Mouse (Mus musculus) embryonic stem cell, embryonic (primary cell): ENCODE results near the gene Gm28510.
"Not testable (repeated sequence)": the region's sequence is repeated elsewhere in the genome, so short reads cannot be mapped to it uniquely, and the experiment has no call there.

Experiments
- CTCF ChIA-PET, 4 experiments: fragments of 300-600 bp in 2 of 4; fragments of 350-600 bp in 2 of 4; sonication (Branson Sonifier 250); formaldehyde crosslinking; loops; one replicate each; lab custom pipeline; 2022; ENCODE audit warnings: inconsistent platforms in 2 of 4; lab: Charles Lee
- POLR2A ChIA-PET, 4 experiments: fragments of 300-600 bp in 2 of 4; fragments of 350-600 bp in 2 of 4; sonication (Branson Sonifier 250); formaldehyde crosslinking; loops; one replicate each; lab custom pipeline; 2022; ENCODE audit warnings: antibody characterized with exemption in 4 of 4, inconsistent platforms in 1 of 4; lab: Charles Lee

Gene Gm28510

DNA sequence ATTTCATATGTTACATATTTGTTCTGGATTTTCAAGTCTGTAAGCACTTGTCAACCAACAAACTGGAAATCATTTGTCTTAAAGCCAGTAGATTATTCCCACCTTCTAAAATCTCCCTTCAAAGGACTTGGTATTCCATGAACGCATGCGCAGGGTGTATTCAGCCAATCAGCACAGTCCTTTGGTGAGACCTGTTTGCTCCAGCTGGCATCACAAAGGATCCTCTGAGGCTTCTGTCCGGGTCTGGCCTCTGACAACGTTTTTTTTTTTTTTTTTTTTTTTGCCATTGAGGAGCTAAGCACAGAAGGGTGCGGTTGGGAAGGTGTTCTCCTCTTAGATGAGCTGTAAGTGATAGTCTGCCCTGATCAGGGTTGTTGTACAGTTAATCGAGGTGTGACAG is at the start of gene Gm28510:
Gene Gm28510 (plus strand): TSS at position 301 of the 400 bp plus-strand sequence.
- CTCF ChIA-PET, POLR2A ChIA-PET: not testable (repeated sequence)
